Mouse (Mus musculus): ENCODE measurements at regions not wholly inside any gene's neighbourhood (a gene's known extent, or its start where the extent isn't known, plus 50 kb on each side); places are given as distances from the start of the nearest gene placed in this dataset.
A peak's percentile ranks its signal among the peaks of the same experiment; 100 is the strongest.

GRCm38 (mm10) chr15:62122265-62123023 lies 1199.6 kb upstream of the A1bg start:
- H3K4me2 ChIP-seq = no peak overlapping the region
- H3K4me3 ChIP-seq (replicated peaks) = no peak overlapping the region
- ATAC-seq (ENCODE audit: insufficient read depth, low FRiP score, low read depth) = no peak; the same call in 1 of the 2 replicates
- peaks cover 5% of the 10 kb centered on the region; the same call in 1 of the 2 replicates for H3K4me1 ChIP-seq
- no peaks in the 10 kb centered on the region for H3K9me3 ChIP-seq
- H3K27me3 ChIP-seq (replicated peaks) = no peaks in the 10 kb centered on the region
- no peaks in the 10 kb centered on the region for H3K36me3 ChIP-seq
- WGBS = 82% methylated on average over 9 of the region's 9 CpGs
- no peak overlapping the region for H3K9ac ChIP-seq
- H3K27ac ChIP-seq = no peak overlapping the region

- H3K9ac ChIP-seq = no peak overlapping the region
- H3K4me1 ChIP-seq = peaks cover 3% of the 10 kb centered on the region; the same call in 1 of the 2 replicates
- H3K27ac ChIP-seq = no peak overlapping the region
- H3K27me3 ChIP-seq (replicated peaks) = no peaks in the 10 kb centered on the region
- ATAC-seq (ENCODE audit: insufficient read depth, low FRiP score, low read depth) = no peak
- 79% methylated on average over 4 of the region's 4 CpGs for WGBS
- no peaks in the 10 kb centered on the region for H3K9me3 ChIP-seq
- H3K4me3 ChIP-seq (replicated peaks) = no peak overlapping the region
- no peaks in the 10 kb centered on the region for H3K36me3 ChIP-seq
- no peak overlapping the region for H3K4me2 ChIP-seq
These were observed 1198.9 kb upstream of the A1bg start for GRCm38 (mm10) chr15:62121696-62122095.

GRCm38 (mm10) chr15:62120735-62121134 lies 1197.9 kb upstream of the A1bg start:
- no peaks in the 10 kb centered on the region for H3K9me3 ChIP-seq
- H3K4me2 ChIP-seq = no peak overlapping the region
- no peak overlapping the region for H3K27ac ChIP-seq
- H3K27me3 ChIP-seq (replicated peaks) = no peaks in the 10 kb centered on the region
- H3K4me3 ChIP-seq (replicated peaks) = no peak overlapping the region
- H3K9ac ChIP-seq = no peak overlapping the region
- peaks cover 3% of the 10 kb centered on the region; the same call in 1 of the 2 replicates for H3K4me1 ChIP-seq
- WGBS = 30% methylated on average over 4 of the region's 4 CpGs
- no peak for ATAC-seq (ENCODE audit: insufficient read depth, low FRiP score, low read depth)
- no peaks in the 10 kb centered on the region for H3K36me3 ChIP-seq

GRCm38 (mm10) chr15:62118997-62119396 lies 1196.2 kb upstream of the A1bg start:
- no peaks in the 10 kb centered on the region for H3K9me3 ChIP-seq
- peaks cover 3% of the 10 kb centered on the region; the same call in 1 of the 2 replicates for H3K4me1 ChIP-seq
- ATAC-seq (ENCODE audit: insufficient read depth, low FRiP score, low read depth) = peak; percentile 74
- no peaks in the 10 kb centered on the region for H3K27me3 ChIP-seq (replicated peaks)
- no peak overlapping the region for H3K4me3 ChIP-seq (replicated peaks)
- no peak overlapping the region for H3K27ac ChIP-seq
- 52% methylated on average over 10 of the region's 10 CpGs for WGBS
- no peaks in the 10 kb centered on the region for H3K36me3 ChIP-seq
- H3K9ac ChIP-seq = no peak overlapping the region
- H3K4me2 ChIP-seq = no peak overlapping the region

- Histone ChIP-seq H3K4me2 (no peak overlapping the region), H3K9me3 (no peaks in the 10 kb centered on the region), H3K9ac (no peak overlapping the region), H3K4me1 (no peaks in the 10 kb centered on the region; the same call in 1 of the 2 replicates), H3K27ac (no peak overlapping the region), H3K4me3 (replicated peaks) (no peak overlapping the region), H3K27me3 (replicated peaks) (no peaks in the 10 kb centered on the region), H3K36me3 (no peaks in the 10 kb centered on the region)
- no peak for ATAC-seq (ENCODE audit: insufficient read depth, low FRiP score, low read depth)
- 57% methylated on average over 1 of the region's 1 CpGs for WGBS
These were observed 1193.4 kb upstream of the A1bg start for GRCm38 (mm10) chr15:62116184-62116583.

- H3K4me1 ChIP-seq = no peaks in the 10 kb centered on the region; the same call in 1 of the 2 replicates
- WGBS = 54% methylated on average over 4 of the region's 4 CpGs
- H3K4me2 ChIP-seq = no peak overlapping the region
- no peak for ATAC-seq (ENCODE audit: insufficient read depth, low FRiP score, low read depth)
- H3K36me3 ChIP-seq = no peaks in the 10 kb centered on the region
- no peak overlapping the region for H3K4me3 ChIP-seq (replicated peaks)
- no peaks in the 10 kb centered on the region for H3K27me3 ChIP-seq (replicated peaks)
- no peak overlapping the region for H3K27ac ChIP-seq
- H3K9me3 ChIP-seq = no peaks in the 10 kb centered on the region
- H3K9ac ChIP-seq = no peak overlapping the region
These were observed 1192.0 kb upstream of the A1bg start for GRCm38 (mm10) chr15:62114815-62115214.

GRCm38 (mm10) chr15:62112151-62112550 lies 1189.3 kb upstream of the A1bg start:
- peaks cover 3% of the 10 kb centered on the region; the same call in 1 of the 2 replicates for H3K4me1 ChIP-seq
- no peaks in the 10 kb centered on the region for H3K27me3 ChIP-seq (replicated peaks)
- no peak overlapping the region for H3K9ac ChIP-seq
- 57% methylated on average over 2 of the region's 2 CpGs for WGBS
- no peaks in the 10 kb centered on the region for H3K9me3 ChIP-seq
- no peak overlapping the region for H3K4me2 ChIP-seq
- ATAC-seq (ENCODE audit: insufficient read depth, low FRiP score, low read depth) = no peak
- H3K4me3 ChIP-seq (replicated peaks) = no peak overlapping the region
- no peak overlapping the region for H3K27ac ChIP-seq
- no peaks in the 10 kb centered on the region for H3K36me3 ChIP-seq

GRCm38 (mm10) chr15:62107976-62108375 lies 1185.2 kb upstream of the A1bg start:
- no peaks in the 10 kb centered on the region for H3K9me3 ChIP-seq
- H3K27me3 ChIP-seq (replicated peaks) = no peaks in the 10 kb centered on the region
- H3K27ac ChIP-seq = no peak overlapping the region
- ATAC-seq (ENCODE audit: insufficient read depth, low FRiP score, low read depth) = no peak; the same call in 1 of the 2 replicates
- H3K4me3 ChIP-seq (replicated peaks) = no peak overlapping the region
- no peak overlapping the region for H3K4me2 ChIP-seq
- no peak overlapping the region for H3K9ac ChIP-seq
- peaks cover 16% of the 10 kb centered on the region for H3K4me1 ChIP-seq
- H3K36me3 ChIP-seq = no peaks in the 10 kb centered on the region
- 67% methylated on average over 3 of the region's 3 CpGs for WGBS

GRCm38 (mm10) chr15:62106518-62106975 lies 1183.7 kb upstream of the A1bg start:
- H3K27ac ChIP-seq = peak overlapping the region; percentile 71; the same call in 1 of the 2 replicates
- H3K9me3 ChIP-seq = no peaks in the 10 kb centered on the region
- ATAC-seq (ENCODE audit: insufficient read depth, low FRiP score, low read depth) = peak; percentile 78
- no peak overlapping the region for H3K4me3 ChIP-seq (replicated peaks)
- no peak overlapping the region for H3K9ac ChIP-seq
- H3K27me3 ChIP-seq (replicated peaks) = no peaks in the 10 kb centered on the region
- no peak overlapping the region for H3K4me2 ChIP-seq
- WGBS = 16% methylated on average over 5 of the region's 5 CpGs
- peaks cover 16% of the 10 kb centered on the region for H3K4me1 ChIP-seq
- H3K36me3 ChIP-seq = no peaks in the 10 kb centered on the region

- Histone ChIP-seq H3K27me3 (replicated peaks) (no peaks in the 10 kb centered on the region), H3K27ac (no peak overlapping the region), H3K9me3 (no peaks in the 10 kb centered on the region), H3K4me1 (peaks cover 16% of the 10 kb centered on the region), H3K9ac (no peak overlapping the region), H3K36me3 (no peaks in the 10 kb centered on the region), H3K4me3 (replicated peaks) (no peak overlapping the region), H3K4me2 (no peak overlapping the region)
- WGBS = 54% methylated on average over 9 of the region's 9 CpGs
- ATAC-seq (ENCODE audit: insufficient read depth, low FRiP score, low read depth) = no peak
These were observed 1182.7 kb upstream of the A1bg start for GRCm38 (mm10) chr15:62105483-62105882.

GRCm38 (mm10) chr15:62104653-62105052 lies 1181.8 kb upstream of the A1bg start:
- H3K4me2 ChIP-seq = no peak overlapping the region
- H3K27ac ChIP-seq = no peak overlapping the region
- 54% methylated on average over 7 of the region's 7 CpGs for WGBS

GRCm38 (mm10) chr15:62099683-62100082 lies 1176.9 kb upstream of the A1bg start:
- Histone ChIP-seq H3K27me3 (replicated peaks) (no peaks in the 10 kb centered on the region), H3K4me1 (peaks cover 12% of the 10 kb centered on the region), H3K9me3 (no peaks in the 10 kb centered on the region), H3K4me3 (replicated peaks) (no peak overlapping the region), H3K36me3 (no peaks in the 10 kb centered on the region), H3K27ac (no peak overlapping the region), H3K9ac (no peak overlapping the region), H3K4me2 (no peak overlapping the region)
- WGBS = 79% methylated on average over 6 of the region's 6 CpGs
- ATAC-seq (ENCODE audit: insufficient read depth, low FRiP score, low read depth) = no peak

More at GRCm38 (mm10) chr15:62104653-62105052, 1181.8 kb upstream of the A1bg start:
- Histone ChIP-seq H3K4me1 (peaks cover 16% of the 10 kb centered on the region), H3K4me3 (replicated peaks) (no peak overlapping the region), H3K27me3 (replicated peaks) (no peaks in the 10 kb centered on the region), H3K9ac (no peak overlapping the region), H3K36me3 (no peaks in the 10 kb centered on the region), H3K9me3 (no peaks in the 10 kb centered on the region)
- no peak for ATAC-seq (ENCODE audit: insufficient read depth, low FRiP score, low read depth)
